Mouse (Mus musculus) embryonic facial prominence, embryonic 13.5 days (tissue): Measurements from ENCODE around the gene Ensa. TPM values are rescaled to one million over a fixed set of nuclear protein-coding genes. Genes with fewer than 3 reads are reported as not detected.
"Not testable (repeated sequence)": the region's sequence is repeated elsewhere in the genome, so short reads cannot be mapped to it uniquely, and the experiment has no call there.

Experiments used
- ATAC-seq: fragments of 200-750 bp; cut with Nextera tagmentation; 2 replicates; pipeline ENCODE4 v1.8.0; 2017; ENCODE audit warnings: low read depth; ENCODE audit not compliant: insufficient number of reproducible peaks, insufficient read depth, low FRiP score, low TSS enrichment
- H3K27ac ChIP-seq: fragments of 300-500 bp; sonication (generic); 2 replicates; pipeline ENCODE4 v1.5.1; 2015; ENCODE audit warnings: moderate library complexity, mild to moderate bottlenecking, inconsistent platforms
- H3K27me3 ChIP-seq: fragments of 300-500 bp; sonication (generic); 2 replicates; pipeline ENCODE4 v1.6.1; 2015; ENCODE audit warnings: mild to moderate bottlenecking, inconsistent platforms
- H3K36me3 ChIP-seq: fragments of 300-500 bp; sonication (generic); 2 replicates; pipeline ENCODE4 v1.6.1; 2015; ENCODE audit warnings: mild to moderate bottlenecking, inconsistent platforms
- H3K4me1 ChIP-seq: fragments of 300-500 bp; sonication (generic); 2 replicates; pipeline ENCODE4 v1.6.1; 2015; ENCODE audit warnings: inconsistent platforms
- H3K4me2 ChIP-seq: fragments of 300-500 bp; sonication (generic); 2 replicates; pipeline ENCODE4 v1.6.1; 2015; ENCODE audit warnings: moderate library complexity, mild to moderate bottlenecking, inconsistent platforms
- H3K4me3 ChIP-seq: fragments of 300-500 bp; sonication (generic); 2 replicates; pipeline ENCODE4 v1.5.1; 2015; ENCODE audit warnings: mild to moderate bottlenecking, inconsistent platforms
- H3K9ac ChIP-seq: fragments of 300-500 bp; sonication (generic); 2 replicates; pipeline ENCODE4 v1.6.1; 2015; ENCODE audit warnings: mild to moderate bottlenecking, inconsistent platforms
- H3K9me3 ChIP-seq: fragments of 300-500 bp; sonication (generic); 2 replicates; pipeline ENCODE4 v1.6.1; 2016; ENCODE audit warnings: inconsistent platforms
- WGBS: fragments of 180-500 bp; shearing (Covaris S2); methylation state at CpG from one replicate; pipeline ENCODE4 v1.1.7; 2015; ENCODE audit warnings: mixed read lengths; 5-methylcytosine and 5-hydroxymethylcytosine counted together
- polyA plus RNA-seq: library from polyadenylated mRNA; unstranded; fragments of >200 nt; fragmentation: Nextera tagmentation; extraction: Ambion mirVana; gene quantifications from 2 replicates; pipeline ENCODE4 v1.2.1, GENCODE M21; 2015

Ensa gene
- polyA plus RNA-seq = 88.3 and 88.5 TPM in 2 replicates

DNA sequence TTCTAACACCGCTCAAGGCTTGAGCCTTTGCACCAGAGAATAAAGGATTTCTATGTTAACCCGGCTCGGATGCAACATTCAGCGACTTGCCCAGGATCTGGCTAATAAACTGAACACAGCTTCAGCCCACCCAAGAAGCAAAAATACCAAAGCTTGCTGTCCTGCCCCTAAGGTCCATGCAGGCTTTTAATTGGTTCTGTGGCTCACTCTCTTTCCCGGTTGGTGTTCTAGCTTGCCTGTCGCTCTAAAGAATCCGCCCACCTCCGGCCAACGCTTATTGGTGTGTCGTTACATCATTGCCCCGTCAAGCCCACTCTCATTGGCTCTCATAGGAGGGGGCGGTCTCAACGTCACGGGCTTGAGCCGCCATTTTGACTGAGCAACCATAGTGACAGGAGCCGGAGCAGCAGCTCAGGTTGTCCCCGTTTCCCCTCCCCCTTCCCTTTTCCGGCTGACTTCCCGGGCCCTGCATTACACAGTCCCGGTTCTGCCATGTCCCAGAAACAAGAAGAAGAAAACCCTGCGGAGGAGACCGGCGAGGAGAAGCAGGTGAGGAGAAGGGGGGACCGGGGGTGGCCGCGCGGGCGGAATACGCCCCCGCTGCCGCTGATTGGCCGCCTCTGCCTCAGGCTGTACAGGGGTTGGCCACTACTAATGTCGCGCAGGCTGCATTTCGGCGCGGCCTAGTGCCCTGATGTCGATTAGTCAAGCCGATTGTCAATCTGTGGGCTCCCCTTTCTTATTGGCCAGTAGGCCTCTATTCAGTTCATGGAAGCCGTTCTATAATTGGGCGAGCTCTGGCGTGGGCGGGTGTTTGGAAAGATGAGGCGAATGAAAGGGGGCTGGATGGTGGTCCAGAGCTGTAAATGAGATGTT, at the start of gene Ensa:
Gene Ensa (plus strand): TSS at position 366 of the 876 bp plus-strand sequence.
- Histone ChIP-seq H3K9ac (peak within 1 kb of the TSS; percentile 72), H3K4me2 (peak within 1 kb of the TSS; percentile 76), H3K27me3 (no peaks in the 10 kb centered on the region), H3K27ac (peak within 1 kb of the TSS; percentile 88), H3K4me1 (peaks cover 14% of the 10 kb centered on the region), H3K9me3 (no peaks in the 10 kb centered on the region), H3K36me3 (peaks cover 42% of the 10 kb centered on the region), H3K4me3 (peak within 1 kb of the TSS; percentile 67)
- WGBS = under 1% methylated on average over 44 of the region's 44 CpGs
- ATAC-seq = peak; percentile 99

- H3K4me3 ChIP-seq = peak overlapping the region; percentile 60
- no peak overlapping the region for H3K27ac ChIP-seq
- H3K36me3 ChIP-seq = peaks cover 13% of the 10 kb centered on the region
- H3K4me2 ChIP-seq = peak overlapping the region; percentile 65
- 52% methylated on average over 8 of the region's 8 CpGs for WGBS
- H3K27me3 ChIP-seq = no peaks in the 10 kb centered on the region
- H3K9ac ChIP-seq = no peak overlapping the region
- no peaks in the 10 kb centered on the region for H3K9me3 ChIP-seq
- ATAC-seq = no peak
- H3K4me1 ChIP-seq = peaks cover 4% of the 10 kb centered on the region; the same call in 1 of the 2 replicates
Observed at GRCm38 (mm10) chr3:95587754-95588603, 36.8 kb upstream of the Ensa start.

GRCm38 (mm10) chr3:95588604-95589086, 36.1 kb upstream of the Ensa start, which contains the start of gene Golph3l:
Gene Golph3l (plus strand): TSS chr3:95588934.
- WGBS = under 1% methylated on average over 12 of the region's 12 CpGs
- ATAC-seq = peak; percentile 100
- no peak within 1 kb of the TSS; the same call in 1 of the 2 replicates for H3K27ac ChIP-seq
- H3K9ac ChIP-seq = peak within 1 kb of the TSS; percentile 72
- peaks cover 4% of the 10 kb centered on the region; the same call in 1 of the 2 replicates for H3K4me1 ChIP-seq
- no peaks in the 10 kb centered on the region for H3K27me3 ChIP-seq
- peaks cover 15% of the 10 kb centered on the region for H3K36me3 ChIP-seq
- H3K9me3 ChIP-seq = no peaks in the 10 kb centered on the region
- peak within 1 kb of the TSS; percentile 65 for H3K4me2 ChIP-seq
- peak within 1 kb of the TSS; percentile 60 for H3K4me3 ChIP-seq

GRCm38 (mm10) chr3:95598734-95599133, 26.1 kb upstream of the Ensa start:
- H3K36me3 ChIP-seq = peaks cover 30% of the 10 kb centered on the region
- H3K4me1 ChIP-seq = no peaks in the 10 kb centered on the region
- H3K9ac ChIP-seq = no peak overlapping the region
- no peaks in the 10 kb centered on the region for H3K9me3 ChIP-seq
- no peak overlapping the region for H3K27ac ChIP-seq
- ATAC-seq = no peak
- no peak overlapping the region for H3K4me2 ChIP-seq
- H3K27me3 ChIP-seq = no peaks in the 10 kb centered on the region
- no peak overlapping the region for H3K4me3 ChIP-seq

- 85% methylated on average over 3 of the region's 3 CpGs for WGBS
- Histone ChIP-seq H3K27ac (no peak overlapping the region), H3K9me3 (no peaks in the 10 kb centered on the region), H3K4me3 (no peak overlapping the region), H3K27me3 (no peaks in the 10 kb centered on the region), H3K9ac (no peak overlapping the region), H3K4me2 (no peak overlapping the region), H3K4me1 (no peaks in the 10 kb centered on the region), H3K36me3 (peaks cover 11% of the 10 kb centered on the region)
- ATAC-seq = no peak
Observed at GRCm38 (mm10) chr3:95601287-95601686, 23.5 kb upstream of the Ensa start.

GRCm38 (mm10) chr3:95606096-95606495, 18.7 kb upstream of the Ensa start:
- no peak overlapping the region for H3K4me2 ChIP-seq
- no peak overlapping the region for H3K27ac ChIP-seq
- H3K27me3 ChIP-seq = no peaks in the 10 kb centered on the region
- 80% methylated on average over 3 of the region's 3 CpGs for WGBS
- H3K9me3 ChIP-seq = no peaks in the 10 kb centered on the region
- no peaks in the 10 kb centered on the region for H3K4me1 ChIP-seq
- ATAC-seq = no peak
- H3K4me3 ChIP-seq = no peak overlapping the region
- H3K9ac ChIP-seq = no peak overlapping the region
- H3K36me3 ChIP-seq = peaks cover 31% of the 10 kb centered on the region

- 72% methylated on average over 3 of the region's 3 CpGs for WGBS
- ATAC-seq = no peak
- Histone ChIP-seq H3K27ac (no peak overlapping the region), H3K4me2 (no peak overlapping the region), H3K27me3 (no peaks in the 10 kb centered on the region), H3K4me1 (no peaks in the 10 kb centered on the region), H3K9me3 (no peaks in the 10 kb centered on the region), H3K4me3 (no peak overlapping the region), H3K9ac (no peak overlapping the region), H3K36me3 (peaks cover 38% of the 10 kb centered on the region)
Observed at GRCm38 (mm10) chr3:95609195-95609594, 15.6 kb upstream of the Ensa start.

DNA sequence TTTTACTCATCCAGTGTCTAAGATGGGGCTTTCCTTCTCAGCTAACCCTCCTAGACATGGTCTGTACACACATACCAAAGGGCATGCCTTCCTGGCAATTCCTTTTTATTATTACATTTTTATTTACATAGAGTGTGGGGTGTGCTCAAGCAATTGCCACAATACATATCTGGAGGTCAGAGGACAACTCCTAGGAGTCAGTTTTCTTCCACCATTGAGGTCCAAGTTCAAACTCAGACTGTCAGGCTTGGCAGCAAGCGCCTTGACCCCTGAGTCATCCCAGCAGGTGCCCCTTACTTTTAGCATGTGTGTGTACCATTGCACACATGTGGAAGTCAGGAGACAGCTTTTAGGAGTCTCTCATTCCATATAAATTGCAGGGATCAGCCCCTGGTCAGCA, 10.8 kb upstream of the Ensa start:
- no peaks in the 10 kb centered on the region for H3K9me3 ChIP-seq
- no peaks in the 10 kb centered on the region for H3K27me3 ChIP-seq
- H3K4me2 ChIP-seq = no peak overlapping the region
- H3K36me3 ChIP-seq = peaks cover 60% of the 10 kb centered on the region
- H3K9ac ChIP-seq = no peak overlapping the region
- no peak overlapping the region for H3K4me3 ChIP-seq
- WGBS = 94% methylated on average over 1 of the region's 1 CpGs
- no peak for ATAC-seq
- H3K27ac ChIP-seq = no peak overlapping the region
- H3K4me1 ChIP-seq = no peaks in the 10 kb centered on the region

- WGBS = 58% methylated on average over 1 of the region's 1 CpGs
- ATAC-seq = no peak
- H3K9me3 ChIP-seq = no peaks in the 10 kb centered on the region
- H3K27me3 ChIP-seq = no peaks in the 10 kb centered on the region
- no peak overlapping the region for H3K4me2 ChIP-seq
- H3K36me3 ChIP-seq = peaks cover 54% of the 10 kb centered on the region
- H3K27ac ChIP-seq = no peak overlapping the region
- H3K4me1 ChIP-seq = peaks cover under 1% of the 10 kb centered on the region; the same call in 1 of the 2 replicates
- no peak overlapping the region for H3K9ac ChIP-seq
- no peak overlapping the region for H3K4me3 ChIP-seq
Observed at GRCm38 (mm10) chr3:95618511-95618910, 6.3 kb upstream of the Ensa start.

GRCm38 (mm10) chr3:95621241-95621640, 3.6 kb upstream of the Ensa start:
- ATAC-seq = no peak
- H3K9ac ChIP-seq = no peak overlapping the region
- H3K4me2 ChIP-seq = no peak overlapping the region
- no peak overlapping the region for H3K27ac ChIP-seq
- H3K4me1 ChIP-seq = peaks cover 13% of the 10 kb centered on the region
- H3K4me3 ChIP-seq = no peak overlapping the region
- no peaks in the 10 kb centered on the region for H3K27me3 ChIP-seq
- peaks cover 42% of the 10 kb centered on the region for H3K36me3 ChIP-seq
- H3K9me3 ChIP-seq = no peaks in the 10 kb centered on the region
- 76% methylated on average over 1 of the region's 1 CpGs for WGBS

DNA sequence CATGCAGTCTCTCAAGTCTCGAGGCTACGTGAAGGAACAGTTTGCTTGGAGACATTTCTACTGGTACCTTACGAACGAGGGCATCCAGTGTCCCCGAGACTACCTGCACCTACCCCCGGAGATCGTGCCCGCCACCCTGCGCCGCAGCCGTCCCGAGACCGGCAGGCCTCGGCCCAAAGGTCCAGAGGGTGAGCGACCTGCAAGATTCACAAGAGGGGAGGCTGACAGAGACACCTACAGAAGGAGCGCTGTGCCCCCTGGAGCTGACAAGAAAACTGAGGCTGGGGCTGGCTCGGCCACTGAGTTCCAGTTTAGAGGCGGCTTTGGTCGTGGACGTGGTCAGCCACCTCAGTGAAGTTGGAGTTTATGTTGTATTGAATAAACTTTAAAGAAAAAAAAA, 2.4 kb upstream of the Ensa start:
- not testable (repeated sequence) for H3K4me3 ChIP-seq, H3K9ac ChIP-seq, ATAC-seq, H3K9me3 ChIP-seq, H3K27me3 ChIP-seq, H3K27ac ChIP-seq, H3K4me2 ChIP-seq
- H3K4me1 ChIP-seq = peaks cover 14% of the 10 kb centered on the region
- H3K36me3 ChIP-seq = peaks cover 39% of the 10 kb centered on the region
- 94% methylated on average over 20 of the region's 20 CpGs for WGBS
